Mouse (Mus musculus) small intestine, adult 2 months (tissue): ENCODE results near the gene Gnat1.

Source experiments
- CTCF ChIP-seq: fragments of 200-500 bp; IDR thresholded peaks from 2 replicates; pipeline ENCODE4 v1.5.1; 2012; ENCODE audit warnings: low read depth, mild to moderate bottlenecking, control low read depth, inconsistent platforms, low read length, moderate library complexity, mixed read lengths; ENCODE audit not compliant: insufficient replicate concordance, insufficient read length; ENCODE audit errors: extremely low read depth
- POLR2A ChIP-seq: fragments of 200-500 bp; IDR thresholded peaks from 2 replicates; pipeline ENCODE4 v1.6.1; 2012; ENCODE audit warnings: low read depth, mild to moderate bottlenecking, control low read depth, inconsistent platforms, low read length, moderate library complexity

DNA sequence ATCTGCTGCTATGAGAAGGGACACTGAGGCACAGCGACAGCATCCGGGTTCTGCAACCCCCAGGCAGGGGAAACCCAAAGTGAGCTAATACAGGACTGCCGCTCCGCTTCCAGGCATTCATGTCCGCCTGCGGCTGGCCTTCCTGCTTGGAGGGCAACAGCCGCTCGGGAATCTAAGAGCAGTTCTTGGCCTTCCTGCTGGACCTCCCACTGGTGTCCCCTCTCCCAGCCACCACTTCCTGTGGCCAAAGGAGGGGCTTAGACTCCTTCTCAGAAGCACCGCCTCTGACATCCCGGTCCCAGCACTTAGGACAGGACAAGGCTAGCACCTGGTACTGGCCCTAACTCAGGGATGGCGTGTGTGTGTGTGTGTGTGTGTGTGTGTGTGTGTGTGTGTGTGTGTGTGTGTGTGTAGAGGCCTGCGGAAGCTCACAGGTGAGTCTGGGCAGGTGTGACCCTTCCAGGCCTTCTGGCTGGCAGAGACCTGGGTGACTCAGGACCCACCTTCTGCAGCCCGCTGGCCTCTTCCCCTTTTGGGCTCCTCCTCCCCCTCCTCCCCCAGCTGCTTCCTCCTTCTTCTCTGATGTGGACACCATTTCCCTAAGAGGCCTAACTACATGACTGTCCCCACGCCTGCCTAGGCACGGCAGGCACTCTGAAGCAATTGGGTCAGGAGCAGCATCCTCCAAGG is 50.6 kb downstream of the Gnat1 start:
- TF ChIP-seq CTCF: no peak
- no peak for TF ChIP-seq POLR2A
